Mouse (Mus musculus) frontal cortex, adult (tissue): ENCODE data around the gene Pus1.

Experiments used
- ATAC-seq: cut with Nextera tagmentation; 2 replicates; pipeline ENCODE4 v1.9.2; 2017; ENCODE audit warnings: mild to moderate bottlenecking, moderate library complexity, mixed read lengths; ENCODE audit not compliant: low TSS enrichment

Gene Pus1

GRCm38 (mm10) chr5:110779998-110780760 is at the start of gene Pus1:
Gene Pus1, minus strand, starts transcription at chr5:110780659.
- ATAC-seq: peak; percentile 74

DNA sequence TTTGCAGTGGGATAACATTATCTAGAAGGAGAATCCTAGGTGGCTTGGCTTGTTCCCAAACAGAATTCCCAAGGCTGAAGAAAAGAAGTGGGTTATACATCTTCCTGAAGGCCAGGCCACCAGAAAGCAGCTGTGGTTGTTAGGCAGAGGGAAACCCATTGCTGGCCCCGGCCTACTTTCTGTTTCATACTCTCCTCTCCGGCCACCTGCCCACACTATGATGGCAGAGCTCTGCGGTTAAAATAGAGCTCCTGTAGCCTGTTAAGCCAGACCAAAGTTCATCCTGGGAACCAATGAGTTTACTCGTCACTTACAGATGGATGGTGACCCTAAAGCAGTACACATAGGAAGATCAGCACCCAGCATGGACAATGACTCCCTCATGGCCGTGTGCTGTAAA is 47.1 kb upstream of the Pus1 start:
- ATAC-seq: no peak

- peak; percentile 89; the same call in 1 of the 2 replicates for ATAC-seq
These were observed 46.5 kb upstream of the Pus1 start for GRCm38 (mm10) chr5:110826781-110827495.

DNA sequence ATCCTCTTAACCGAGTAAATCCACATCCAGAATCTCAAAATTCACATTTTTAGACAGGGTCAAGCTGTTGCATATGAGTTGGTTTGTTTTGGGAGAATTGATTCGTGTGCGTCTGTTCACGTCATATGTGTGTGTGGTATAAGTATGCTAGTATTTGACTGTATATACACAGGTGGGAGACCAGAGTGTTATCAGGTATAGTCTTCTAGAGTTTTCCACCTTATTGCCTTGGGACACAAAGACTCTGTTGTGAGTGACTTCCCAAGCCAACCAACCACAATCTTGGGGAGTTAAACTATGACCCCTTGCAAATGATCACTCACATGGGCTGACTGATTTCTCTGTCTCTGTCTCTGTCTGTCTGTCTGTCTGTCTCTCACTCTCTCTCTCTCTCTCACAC is 44.0 kb upstream of the Pus1 start:
- no peak for ATAC-seq

- ATAC-seq: peak; percentile 88
These were observed 29.3 kb upstream of the Pus1 start, which contains the start of gene Ulk1 for GRCm38 (mm10) chr5:110809667-110810325. Gene Ulk1, minus strand, starts transcription at chr5:110810097.

GRCm38 (mm10) chr5:110808821-110809666 is 28.6 kb upstream of the Pus1 start:
- 0 out of 2 replicates have a peak, but pooled peaks have one; percentile 6 for ATAC-seq

DNA sequence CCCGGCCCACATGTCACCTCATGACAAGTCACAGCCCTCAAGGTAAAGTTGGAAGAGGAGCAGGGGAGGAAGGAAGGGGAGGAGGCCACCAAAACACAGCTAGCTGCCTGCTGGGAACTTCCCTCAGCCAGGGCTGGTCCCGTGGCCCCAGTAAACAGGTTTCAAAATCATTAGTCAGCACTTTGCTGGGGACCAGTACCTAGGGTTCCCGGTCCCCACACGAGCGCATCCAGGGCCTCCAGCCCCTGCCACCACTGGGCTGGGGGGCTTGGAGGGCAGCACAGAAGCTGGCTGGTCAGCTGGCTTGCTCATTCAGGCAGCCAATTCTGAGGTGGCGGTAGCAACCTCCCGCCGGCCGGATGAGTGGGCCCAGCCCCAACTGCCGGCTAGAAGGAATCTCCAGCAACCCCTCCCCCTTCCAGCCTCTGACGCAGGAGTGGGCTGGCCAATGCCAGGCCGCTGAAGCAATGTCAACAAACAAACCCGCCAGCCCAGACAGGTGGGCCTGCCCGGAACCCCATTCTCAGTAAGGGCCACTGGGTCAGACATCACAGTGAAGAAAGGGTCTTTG is 27.7 kb upstream of the Pus1 start:
- peak; percentile 58; the same call in 1 of the 2 replicates for ATAC-seq

DNA sequence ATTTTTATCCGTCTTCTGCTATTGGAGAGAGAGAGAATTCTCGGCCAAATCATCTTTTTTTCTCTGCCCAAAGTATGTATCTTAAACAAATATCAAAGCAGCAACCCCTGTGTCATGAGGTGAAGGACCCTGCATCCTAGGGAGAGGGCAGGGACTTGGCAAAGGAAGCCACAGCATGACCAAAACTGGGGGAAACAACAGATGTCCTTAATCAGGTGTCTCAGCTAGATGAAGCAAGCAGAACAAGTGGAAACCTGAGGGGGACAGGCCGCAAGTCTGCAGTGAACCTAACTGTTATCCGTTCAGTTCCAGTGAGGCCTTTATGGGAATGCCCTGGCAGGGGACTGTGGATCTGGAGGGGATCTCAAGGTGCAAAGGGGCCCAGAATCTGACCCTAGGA is 27.0 kb upstream of the Pus1 start:
- no peak for ATAC-seq

DNA sequence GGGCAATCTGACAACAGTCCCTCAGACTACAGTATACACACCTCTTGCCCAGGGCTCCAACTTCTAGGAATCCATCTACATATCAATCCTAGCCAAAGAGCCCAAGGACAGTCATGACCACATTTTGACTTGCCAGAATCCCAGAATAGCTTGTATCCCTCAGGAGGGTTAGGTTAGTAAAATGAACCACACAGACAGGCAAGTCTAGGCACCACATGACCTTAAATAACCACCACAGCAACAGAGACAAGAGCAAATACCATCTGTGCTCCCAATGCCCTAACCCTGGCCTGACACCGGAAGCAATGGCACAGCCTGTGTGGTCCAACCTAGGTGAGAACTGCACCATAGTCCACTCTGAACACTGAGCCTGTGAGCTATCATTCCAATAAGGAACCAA is 26.2 kb upstream of the Pus1 start:
- no peak for ATAC-seq

DNA sequence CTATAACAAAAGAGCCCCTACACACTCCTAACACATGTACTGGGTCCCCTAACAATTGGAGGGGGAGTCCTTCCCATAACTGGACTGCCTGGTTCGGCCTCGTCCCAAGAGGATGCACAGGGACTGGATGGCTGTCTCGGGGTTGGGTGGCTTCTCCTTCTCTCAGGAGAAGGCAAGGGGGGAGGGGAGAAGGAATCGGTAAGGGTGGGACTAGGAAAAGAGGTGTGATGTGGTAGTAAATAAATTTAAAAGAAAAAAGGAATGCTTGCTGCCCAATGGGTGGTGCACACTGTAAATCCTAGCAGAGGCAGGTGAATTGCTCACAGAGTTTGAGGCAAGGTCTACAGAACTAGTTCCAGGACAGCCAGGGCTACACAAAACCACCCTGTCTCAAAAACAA is 25.7 kb upstream of the Pus1 start:
- no peak for ATAC-seq

- no peak for ATAC-seq
These were observed 23.7 kb upstream of the Pus1 start for GRCm38 (mm10) chr5:110804012-110804743.

DNA sequence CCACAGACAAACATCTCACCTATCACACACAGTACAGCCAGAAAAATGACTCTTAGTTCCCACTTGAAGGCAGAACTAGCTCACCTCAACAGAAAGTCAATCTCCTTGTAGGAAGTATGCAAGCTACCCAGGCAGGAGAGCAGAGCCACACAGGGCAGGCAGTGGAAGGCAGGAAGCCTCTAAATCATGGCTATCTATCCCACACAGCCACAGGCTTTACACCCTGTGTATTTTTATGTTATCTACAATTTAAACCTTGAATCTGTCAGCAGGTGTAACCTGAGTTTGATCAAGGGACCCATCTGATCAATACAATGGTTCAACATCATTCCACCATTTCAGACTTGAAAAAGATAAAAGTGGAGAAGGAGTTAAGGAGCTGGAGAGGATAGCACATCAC is 22.4 kb upstream of the Pus1 start:
- ATAC-seq: no peak

DNA sequence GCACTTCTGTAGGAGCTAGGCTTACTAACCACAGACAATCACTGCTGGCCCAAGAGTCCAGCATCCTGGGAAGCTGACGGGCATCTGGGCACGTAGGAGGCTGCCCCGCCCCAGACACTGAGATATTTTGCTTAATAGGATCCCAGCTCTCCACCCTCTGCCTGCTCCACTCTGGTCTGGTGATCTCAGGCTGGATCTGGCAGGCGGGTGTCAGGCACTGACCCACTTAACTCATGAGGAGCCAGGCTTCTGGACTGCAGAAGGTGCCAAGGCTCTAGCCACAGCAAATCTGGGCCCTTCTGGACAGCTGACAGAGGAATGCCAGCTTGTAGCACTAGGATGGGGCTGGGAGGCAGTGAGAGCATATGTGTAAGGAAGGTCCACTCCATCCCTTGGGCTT is 21.7 kb upstream of the Pus1 start:
- ATAC-seq: peak; percentile 76

- no peak for ATAC-seq
These were observed 20.7 kb upstream of the Pus1 start for GRCm38 (mm10) chr5:110801036-110801624.

DNA sequence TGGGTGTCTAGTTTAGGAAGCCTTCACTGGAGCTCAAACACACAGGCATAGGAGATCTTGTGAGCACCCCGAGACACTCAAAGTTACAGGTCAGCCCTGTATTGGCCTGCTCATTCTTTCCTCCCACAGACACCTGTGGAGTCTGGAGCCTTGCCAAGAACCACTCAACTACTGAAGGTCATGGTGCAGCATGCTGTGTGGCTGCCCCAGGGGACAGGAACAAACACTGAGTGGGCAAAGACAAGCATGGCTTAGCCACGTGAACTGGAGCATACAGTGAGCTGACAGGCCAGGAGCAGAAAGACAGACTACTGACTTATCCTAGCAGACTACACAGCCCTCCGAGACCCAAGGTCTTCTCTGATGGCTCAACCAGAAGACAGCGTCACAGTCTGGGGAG is 17.2 kb upstream of the Pus1 start:
- no peak for ATAC-seq

- ATAC-seq: no peak
These were observed 13.9 kb upstream of the Pus1 start for GRCm38 (mm10) chr5:110794363-110794762.

DNA sequence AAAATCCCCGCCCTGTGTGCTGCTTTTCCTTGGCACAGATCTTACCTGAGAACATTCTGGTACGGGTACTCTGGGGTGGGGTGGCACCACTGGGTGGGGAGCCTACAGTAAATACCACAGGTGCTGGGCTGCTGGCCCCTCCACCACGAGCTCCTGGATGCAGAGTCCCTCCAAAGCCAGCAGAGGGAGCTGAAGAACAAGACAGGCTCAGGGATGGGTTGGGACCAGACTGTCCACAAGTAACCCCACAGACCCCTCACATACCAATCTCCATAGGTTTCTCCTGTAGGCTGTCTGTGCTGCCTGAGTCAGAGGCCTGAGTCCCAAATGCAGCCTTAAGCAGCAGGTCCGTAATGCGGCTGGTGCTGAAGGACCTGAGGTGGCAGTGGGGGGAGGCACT is 8.2 kb upstream of the Pus1 start:
- ATAC-seq: 0 out of 2 replicates have a peak, but pooled peaks have one; percentile 21

- ATAC-seq: peak; percentile 72
These were observed 5.8 kb upstream of the Pus1 start for GRCm38 (mm10) chr5:110786081-110786835.

- ATAC-seq: no peak
These were observed 2.7 kb upstream of the Pus1 start for GRCm38 (mm10) chr5:110783150-110783549.
